ENCODE assay signal across 8 mouse cellular contexts in the genomic region with DNA sequence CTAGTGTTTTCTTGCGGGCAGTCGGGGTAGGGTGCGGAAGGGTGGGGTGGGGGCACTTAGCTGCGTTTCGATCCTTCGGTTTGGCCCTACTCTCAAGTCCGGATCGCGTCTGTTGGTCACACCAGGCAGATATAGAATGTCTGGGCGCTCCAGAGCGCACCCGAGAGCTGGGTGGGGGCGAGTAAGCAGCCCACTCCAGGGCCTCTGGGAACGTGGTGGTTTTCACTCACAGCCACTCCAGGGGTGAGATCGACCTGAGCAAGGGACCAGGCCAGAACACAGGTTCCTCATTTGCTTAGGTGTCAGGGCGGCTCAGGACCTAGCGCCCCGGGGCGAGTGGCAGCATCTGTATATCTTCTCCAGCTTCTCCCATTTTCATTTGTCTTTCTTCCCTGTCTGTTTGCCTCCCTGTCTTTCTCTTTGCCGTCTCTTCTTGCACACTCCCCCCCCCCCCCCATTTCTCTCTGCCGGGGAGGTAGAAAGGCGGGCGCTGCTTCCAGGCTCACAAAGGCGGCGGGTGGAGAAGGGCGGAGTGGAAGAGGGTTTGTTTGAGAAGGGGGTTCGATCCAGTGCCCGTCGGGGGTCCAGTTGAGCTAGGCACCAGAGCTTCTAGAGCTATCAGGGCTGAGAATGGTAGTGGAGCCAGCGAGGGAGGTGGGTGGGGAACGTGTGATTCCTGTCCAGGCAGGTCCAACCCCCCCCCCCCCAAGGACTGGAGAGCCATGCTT. TPM values are rescaled to one million over a fixed set of nuclear protein-coding genes. Genes with fewer than 3 reads are reported as not detected.
DNase-seq lines count a peak whose midpoint lies in the region; ATAC-seq and TF ChIP-seq lines count a peak whose summit lies in the region.

No protein-coding gene starts in this region.

- H3K4me3 ChIP-seq in kidney, embryonic 15.5 days (replicated peaks), result peak overlapping the region; percentile 72
- H3K4me3 ChIP-seq in embryonic facial prominence, embryonic 13.5 days, result peak overlapping the region; percentile 65
- H3K4me3 ChIP-seq in intestine, postnatal 0 days (ENCODE audit: low read depth, low read length), result peak overlapping the region; percentile 59
- peak overlapping the region; percentile 69 for H3K4me3 ChIP-seq in myocyte

- H3K9me3 ChIP-seq in kidney, embryonic 15.5 days (replicated peaks), result no peaks in the 10 kb centered on the region
- H3K9me3 ChIP-seq in embryonic facial prominence, embryonic 13.5 days, result no peaks in the 10 kb centered on the region
- H3K9me3 ChIP-seq in intestine, postnatal 0 days (ENCODE audit: control insufficient read depth), result no peaks in the 10 kb centered on the region

- peak overlapping the region; percentile 86 for H3K9ac ChIP-seq in kidney, embryonic 15.5 days
- peak overlapping the region; percentile 94 for H3K9ac ChIP-seq in embryonic facial prominence, embryonic 13.5 days
- peak overlapping the region; percentile 62 for H3K9ac ChIP-seq in intestine, postnatal 0 days (ENCODE audit: low read depth, low read length)

- peaks cover 30% of the 10 kb centered on the region for H3K27me3 ChIP-seq in kidney, embryonic 15.5 days
- H3K27me3 ChIP-seq in embryonic facial prominence, embryonic 13.5 days, result peaks cover 27% of the 10 kb centered on the region
- no peaks in the 10 kb centered on the region for H3K27me3 ChIP-seq in intestine, postnatal 0 days (replicated peaks; ENCODE audit: control insufficient read depth, insufficient read depth, low read length)
- H3K27me3 ChIP-seq in myocyte (ENCODE audit: control insufficient read depth, insufficient read depth, insufficient read length), result no peaks in the 10 kb centered on the region

- no peak for TF ChIP-seq CTCF in intestine, postnatal 0 days (IDR thresholded peaks at IDR 0.05; ENCODE audit: low read depth)

- intact Hi-C loops in left cerebral cortex, postnatal 4 days (cut with DNase I), result loop anchor here (2.0 to 10.0 kb wide), 4 partner anchors 330 to 1347 kb away; no protein-coding TSS in a partner anchor

- no peaks in the 10 kb centered on the region for H3K36me3 ChIP-seq in kidney, embryonic 15.5 days
- no peaks in the 10 kb centered on the region for H3K36me3 ChIP-seq in embryonic facial prominence, embryonic 13.5 days
- no peaks in the 10 kb centered on the region for H3K36me3 ChIP-seq in intestine, postnatal 0 days (ENCODE audit: control insufficient read depth, insufficient read depth)
- no peaks in the 10 kb centered on the region for H3K36me3 ChIP-seq in myocyte (ENCODE audit: control insufficient read depth, insufficient read depth)

- 19% methylated on average over 29 of the region's 31 CpGs for WGBS in kidney, embryonic 15.5 days
- 36% methylated on average over 30 of the region's 31 CpGs for WGBS in embryonic facial prominence, embryonic 13.5 days
- 28% methylated on average over 26 of the region's 31 CpGs for WGBS in intestine, postnatal 0 days

- H3K27ac ChIP-seq in kidney, embryonic 15.5 days, result peak overlapping the region; percentile 88; the same call in 1 of the 2 replicates
- peak overlapping the region; percentile 88 for H3K27ac ChIP-seq in embryonic facial prominence, embryonic 13.5 days
- peak overlapping the region; percentile 75; the same call in 1 of the 2 replicates for H3K27ac ChIP-seq in intestine, postnatal 0 days (ENCODE audit: low read depth, low read length)

- TF ChIP-seq POLR2A in myocyte (IDR thresholded peaks at IDR 0.05; ENCODE audit: insufficient read length, low read depth), result no peak

- H3ac ChIP-seq in myocyte (ENCODE audit: control insufficient read depth, insufficient read length), result peak overlapping the region; percentile 83

- peaks cover 49% of the 10 kb centered on the region for H3K79me2 ChIP-seq in myocyte (ENCODE audit: control insufficient read depth, insufficient read depth)

- H3K4me1 ChIP-seq in kidney, embryonic 15.5 days, result peaks cover 33% of the 10 kb centered on the region
- H3K4me1 ChIP-seq in embryonic facial prominence, embryonic 13.5 days, result peaks cover 29% of the 10 kb centered on the region
- no peaks in the 10 kb centered on the region for H3K4me1 ChIP-seq in intestine, postnatal 0 days (replicated peaks; ENCODE audit: control insufficient read depth, insufficient read depth, low read length)

- no peak for DNase-seq in kidney, adult 9 months
- DNase-seq in left cerebral cortex, postnatal 4 days, result no peak
- no peak for DNase-seq in gastrocnemius, adult 18-20 months (ENCODE audit: low spot score)
- no peak for DNase-seq in right cerebral cortex, adult 2 months (ENCODE audit: low spot score in 2 of 2)

- H3K4me2 ChIP-seq in kidney, embryonic 15.5 days, result peak overlapping the region; percentile 64
- peak overlapping the region; percentile 71 for H3K4me2 ChIP-seq in embryonic facial prominence, embryonic 13.5 days
- H3K4me2 ChIP-seq in intestine, postnatal 0 days (replicated peaks; ENCODE audit: low read depth), result peak overlapping the region; percentile 64
- H3K4me2 ChIP-seq in myocyte (ENCODE audit: low read depth), result peak overlapping the region; percentile 82

- ATAC-seq in kidney, embryonic 15.5 days (replicated peaks; ENCODE audit: low FRiP score), result no peak
- no peak for ATAC-seq in embryonic facial prominence, embryonic 13.5 days (ENCODE audit: insufficient number of reproducible peaks, insufficient read depth, low FRiP score, low TSS enrichment, low read depth)
- ATAC-seq in intestine, postnatal 0 days, result no peak

TF ChIP-seq in myocyte, 11 proteins besides CTCF, POLR2A, EP300 and RAD21:
- TF ChIP-seq TCF12 (IDR thresholded peaks at IDR 0.05; ENCODE audit: insufficient read depth, poor library complexity, severe bottlenecking) (no peak), REST (IDR thresholded peaks at IDR 0.05; ENCODE audit: insufficient read depth, insufficient read length) (no peak), MYOD1 (IDR thresholded peaks at IDR 0.05; ENCODE audit: control insufficient read depth in 1 of 3, insufficient read length in 2 of 3, low read depth in 2 of 3) (no peak), E2F4 (IDR thresholded peaks at IDR 0.05; ENCODE audit: insufficient read depth) (no peak), MYOG (IDR thresholded peaks at IDR 0.05; ENCODE audit: control insufficient read depth in 1 of 3, insufficient read depth in 1 of 3, insufficient read length in 2 of 3, low read depth in 2 of 3) (no peak), TCF3 (IDR thresholded peaks at IDR 0.05; ENCODE audit: insufficient read length, low read depth) (no peak), POLR2AphosphoS2 (IDR thresholded peaks at IDR 0.05; ENCODE audit: insufficient read length, low read depth) (no peak)

RNA-seq across cellular contexts. Expression of gene Efnb1, which starts 1.4 kb away (rescaled TPM):
- 62.1 and 69.5 TPM in 2 replicates for polyA plus RNA-seq in kidney, embryonic 15.5 days (2015; fragmentation: Nextera tagmentation; extraction: Ambion mirVana)
- 56.9 and 60.6 TPM in 2 replicates for polyA plus RNA-seq in embryonic facial prominence, embryonic 13.5 days (2015; fragmentation: Nextera tagmentation; extraction: Ambion mirVana)
- polyA plus RNA-seq in intestine, postnatal 0 days (2015; fragmentation: Nextera tagmentation; extraction: Ambion mirVana), result 12.5 and 13.0 TPM in 2 replicates
- polyA plus RNA-seq in myocyte (2012; fragmentation: generic; extraction: Trizol), result 17.6 TPM
- total RNA-seq in left cerebral cortex, postnatal 4 days (2021), result 10 to 100 TPM; 30.1 to 31.5 TPM
- 1 to 10 TPM; 5.4 to 6.6 TPM for total RNA-seq in gastrocnemius, adult 18-20 months (2021)
